Mouse (Mus musculus): ENCODE measurements around the gene Plcd3. TPM values are rescaled to one million over a fixed set of nuclear protein-coding genes. Genes with fewer than 3 reads are reported as not detected.

Plcd3 gene
- not detected in 2 replicates for polyA plus RNA-seq (2012; ENCODE audit: insufficient read depth, insufficient read length, low replicate concordance, missing spikeins)

DNA sequence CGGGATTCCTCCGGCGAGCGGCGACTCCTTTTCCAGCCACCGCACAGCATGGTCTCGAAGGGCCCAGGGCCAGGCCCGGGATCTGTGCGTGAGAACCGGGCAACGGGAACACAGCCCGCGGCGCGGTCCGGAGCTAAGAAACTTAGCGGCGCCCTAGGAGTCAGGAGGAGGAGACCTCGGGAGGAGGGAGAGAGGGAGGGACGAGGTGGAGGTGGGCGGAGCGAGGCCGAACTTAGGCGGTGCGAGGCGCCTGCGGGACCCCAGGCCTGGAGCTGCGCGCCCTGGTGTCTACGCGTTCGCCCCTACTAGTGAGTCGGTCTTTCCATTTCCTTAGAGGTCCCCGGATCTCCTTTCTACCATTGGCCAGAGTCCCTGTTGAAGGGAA lies at the start of gene Plcd3, which contains the start of gene Acbd4:
Plcd3 (minus strand) TSS at position 178 of the 385 bp plus-strand sequence.
Acbd4 (plus strand) TSS at position 202 of the 385 bp plus-strand sequence.
- H3K4me1 ChIP-seq (ENCODE audit: control insufficient read depth, insufficient read depth, low read length), result peaks cover 26% of the 10 kb centered on the region
- H3K27ac ChIP-seq (ENCODE audit: insufficient read depth, low read depth, low read length), result peak within 1 kb of the TSS; percentile 11; the same call in 1 of the 2 replicates
- TF ChIP-seq CTCF (IDR thresholded peaks at IDR 0.05; ENCODE audit: insufficient read depth, low read depth, low read length), result no peak; the same call in 1 of the 2 replicates
- peak; percentile 39; the same call in 1 of the 2 replicates for TF ChIP-seq POLR2A (IDR thresholded peaks at IDR 0.05; ENCODE audit: insufficient read depth, low read depth, low read length)
- H3K4me3 ChIP-seq (ENCODE audit: insufficient read depth, low read depth, low read length), result peak within 1 kb of the TSS; percentile 55
- 2% methylated on average over 32 of the region's 34 CpGs for WGBS

DNA sequence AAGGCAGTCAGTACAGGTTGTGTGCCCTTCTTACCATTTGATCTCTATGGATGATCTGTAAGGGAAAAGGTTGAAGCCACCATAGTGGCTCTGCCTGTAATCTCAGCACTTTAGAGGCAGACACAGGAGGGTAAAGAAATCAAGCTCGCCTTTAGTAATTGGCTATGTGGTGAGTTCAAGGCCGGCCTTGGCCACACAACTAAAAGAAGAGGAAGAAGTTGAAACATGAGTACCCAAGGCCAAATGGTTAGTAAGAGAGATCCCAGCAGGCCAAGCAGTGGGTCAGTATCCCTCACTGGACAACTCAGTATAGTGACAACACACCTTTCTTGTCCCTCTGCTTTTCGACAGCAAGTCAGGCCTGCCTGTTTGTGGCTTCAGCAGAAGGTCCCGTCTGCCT lies 48.3 kb upstream of the Plcd3 start:
- 98% methylated on average over 4 of the region's 4 CpGs for WGBS
- Histone ChIP-seq H3K27ac (ENCODE audit: insufficient read depth, low read depth, low read length) (no peak overlapping the region), H3K4me3 (ENCODE audit: insufficient read depth, low read depth, low read length) (no peak overlapping the region), H3K4me1 (ENCODE audit: control insufficient read depth, insufficient read depth, low read length) (peaks cover 2% of the 10 kb centered on the region; the same call in 1 of the 2 replicates)
- TF ChIP-seq POLR2A (IDR thresholded peaks at IDR 0.05; ENCODE audit: insufficient read depth, low read depth, low read length) (no peak), CTCF (IDR thresholded peaks at IDR 0.05; ENCODE audit: insufficient read depth, low read depth, low read length) (no peak)

GRCm38 (mm10) chr11:103147766-103148165 lies 46.3 kb upstream of the Plcd3 start:
- no peak overlapping the region for H3K4me3 ChIP-seq (ENCODE audit: insufficient read depth, low read depth, low read length)
- TF ChIP-seq POLR2A (IDR thresholded peaks at IDR 0.05; ENCODE audit: insufficient read depth, low read depth, low read length) (no peak), CTCF (IDR thresholded peaks at IDR 0.05; ENCODE audit: insufficient read depth, low read depth, low read length) (no peak)
- WGBS, result 71% methylated on average over 4 of the region's 4 CpGs
- H3K27ac ChIP-seq (ENCODE audit: insufficient read depth, low read depth, low read length), result no peak overlapping the region
- peaks cover 8% of the 10 kb centered on the region for H3K4me1 ChIP-seq (ENCODE audit: control insufficient read depth, insufficient read depth, low read length)

GRCm38 (mm10) chr11:103146386-103146785 lies 44.9 kb upstream of the Plcd3 start:
- Histone ChIP-seq H3K4me3 (ENCODE audit: insufficient read depth, low read depth, low read length) (no peak overlapping the region), H3K27ac (ENCODE audit: insufficient read depth, low read depth, low read length) (no peak overlapping the region), H3K4me1 (ENCODE audit: control insufficient read depth, insufficient read depth, low read length) (peaks cover 20% of the 10 kb centered on the region)
- TF ChIP-seq CTCF (IDR thresholded peaks at IDR 0.05; ENCODE audit: insufficient read depth, low read depth, low read length), result no peak
- no peak for TF ChIP-seq POLR2A (IDR thresholded peaks at IDR 0.05; ENCODE audit: insufficient read depth, low read depth, low read length)
- WGBS, result 89% methylated on average over 4 of the region's 4 CpGs

DNA sequence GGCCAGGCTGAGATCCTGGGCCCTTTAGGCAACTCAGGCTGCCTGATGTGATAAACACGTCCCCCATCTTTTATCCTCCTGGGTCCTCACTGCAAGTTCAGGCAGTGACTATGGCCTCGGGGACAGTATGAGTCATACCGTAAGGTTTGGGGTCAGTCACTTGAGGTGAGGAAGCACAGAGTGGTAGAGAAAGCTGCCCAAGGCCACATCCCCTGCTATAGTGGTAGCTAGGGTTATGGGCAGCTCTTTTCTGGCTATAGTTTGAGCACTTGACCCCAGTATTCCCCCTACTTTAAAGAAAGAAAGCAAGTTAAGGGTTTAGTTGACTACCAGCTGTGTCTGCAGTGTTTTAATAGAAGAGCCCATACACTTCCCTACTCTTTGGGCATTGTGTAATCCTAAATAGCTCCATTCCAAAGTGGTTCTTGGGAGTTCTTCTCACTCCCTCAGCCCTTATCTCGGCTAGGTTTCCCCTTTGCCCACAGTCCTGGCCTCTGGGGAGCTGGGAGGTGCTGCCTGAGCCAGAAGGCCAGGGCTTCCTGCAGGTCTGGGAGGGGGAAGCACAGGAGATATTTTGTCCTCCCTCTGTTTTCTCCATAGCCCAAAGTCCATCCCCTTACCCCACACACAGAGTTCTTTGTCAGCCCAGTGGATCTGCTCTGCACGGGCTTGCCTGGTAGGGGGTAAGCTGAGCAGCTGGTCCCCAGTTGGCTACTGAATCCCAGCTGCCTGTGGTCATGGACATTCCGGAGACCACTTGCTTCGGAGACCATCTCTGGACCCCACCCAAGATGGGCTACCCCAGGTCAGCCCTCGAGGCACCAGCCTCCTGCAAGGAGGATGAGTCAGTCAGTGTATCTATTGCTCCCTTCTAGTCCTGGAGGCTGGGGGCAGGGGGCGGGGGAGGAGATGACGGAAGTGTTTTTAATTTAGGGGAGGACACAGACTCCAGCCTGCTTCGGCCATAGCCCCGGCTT lies 43.1 kb upstream of the Plcd3 start:
- no peak overlapping the region; the same call in 1 of the 2 replicates for H3K27ac ChIP-seq (ENCODE audit: insufficient read depth, low read depth, low read length)
- TF ChIP-seq CTCF (IDR thresholded peaks at IDR 0.05; ENCODE audit: insufficient read depth, low read depth, low read length) (no peak), POLR2A (IDR thresholded peaks at IDR 0.05; ENCODE audit: insufficient read depth, low read depth, low read length) (no peak)

GRCm38 (mm10) chr11:103142441-103143182 lies 41.2 kb upstream of the Plcd3 start:
- no peak for TF ChIP-seq CTCF (IDR thresholded peaks at IDR 0.05; ENCODE audit: insufficient read depth, low read depth, low read length)
- TF ChIP-seq POLR2A (IDR thresholded peaks at IDR 0.05; ENCODE audit: insufficient read depth, low read depth, low read length), result peak; percentile 46; the same call in 1 of the 2 replicates
- Histone ChIP-seq H3K4me1 (ENCODE audit: control insufficient read depth, insufficient read depth, low read length) (peaks cover 34% of the 10 kb centered on the region), H3K27ac (ENCODE audit: insufficient read depth, low read depth, low read length) (peak overlapping the region; percentile 95), H3K4me3 (ENCODE audit: insufficient read depth, low read depth, low read length) (peak overlapping the region; percentile 53)
- 9% methylated on average over 8 of the region's 8 CpGs for WGBS

More for the DNA sequence above, 43.1 kb upstream of the Plcd3 start:
- H3K4me1 ChIP-seq (ENCODE audit: control insufficient read depth, insufficient read depth, low read length), result peaks cover 34% of the 10 kb centered on the region
- WGBS, result 52% methylated on average over 12 of the region's 12 CpGs
- H3K4me3 ChIP-seq (ENCODE audit: insufficient read depth, low read depth, low read length), result no peak overlapping the region

DNA sequence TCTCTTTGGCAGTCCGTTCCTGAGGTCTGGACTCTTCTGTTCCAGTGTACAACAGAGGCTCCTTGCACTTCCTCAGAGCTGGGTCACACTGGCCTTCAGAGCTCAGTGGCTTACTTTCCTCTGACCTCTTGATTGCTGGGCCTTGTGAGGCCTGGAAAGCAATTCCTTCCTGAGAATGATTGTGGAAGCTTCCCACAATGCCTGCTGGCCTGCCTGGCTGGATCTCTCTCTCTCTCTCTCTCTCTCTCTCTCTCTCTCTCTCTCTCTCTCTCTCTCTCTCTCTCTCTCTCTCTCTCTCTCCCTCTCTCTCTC lies 40.4 kb upstream of the Plcd3 start:
- Histone ChIP-seq H3K4me3 (ENCODE audit: insufficient read depth, low read depth, low read length) (no peak overlapping the region), H3K4me1 (ENCODE audit: control insufficient read depth, insufficient read depth, low read length) (peaks cover 34% of the 10 kb centered on the region), H3K27ac (ENCODE audit: insufficient read depth, low read depth, low read length) (peak overlapping the region; percentile 95)
- no peak for TF ChIP-seq CTCF (IDR thresholded peaks at IDR 0.05; ENCODE audit: insufficient read depth, low read depth, low read length)
- no peak for TF ChIP-seq POLR2A (IDR thresholded peaks at IDR 0.05; ENCODE audit: insufficient read depth, low read depth, low read length)
- WGBS, result 16% methylated on average over 1 of the region's 1 CpGs

- TF ChIP-seq POLR2A (IDR thresholded peaks at IDR 0.05; ENCODE audit: insufficient read depth, low read depth, low read length), result no peak
- no peak for TF ChIP-seq CTCF (IDR thresholded peaks at IDR 0.05; ENCODE audit: insufficient read depth, low read depth, low read length)
- no peak overlapping the region for H3K4me3 ChIP-seq (ENCODE audit: insufficient read depth, low read depth, low read length)
- peak overlapping the region; percentile 95 for H3K27ac ChIP-seq (ENCODE audit: insufficient read depth, low read depth, low read length)
- WGBS, result 29% methylated on average over 11 of the region's 11 CpGs
- H3K4me1 ChIP-seq (ENCODE audit: control insufficient read depth, insufficient read depth, low read length), result peaks cover 34% of the 10 kb centered on the region
Observed at GRCm38 (mm10) chr11:103141101-103141943, 39.9 kb upstream of the Plcd3 start.
